Mouse (Mus musculus) ES-E14 (cell line): Measurements from ENCODE around the gene Uchl4.

Experiments used
- CHD2 ChIP-seq: IDR thresholded peaks from 2 replicates; pipeline ENCODE4 v1.6.1; 2014; ENCODE audit warnings: mild to moderate bottlenecking, low read depth, low read length, inconsistent platforms
- HCFC1 ChIP-seq: IDR thresholded peaks from 2 replicates; pipeline ENCODE4 v1.6.1; 2012; ENCODE audit warnings: low read length, inconsistent platforms, borderline replicate concordance; ENCODE audit not compliant: insufficient read depth
- MAFK ChIP-seq: IDR thresholded peaks from 2 replicates; pipeline ENCODE4 v1.6.1; 2014; ENCODE audit warnings: mild to moderate bottlenecking, low read depth, low read length, inconsistent platforms; ENCODE audit not compliant: insufficient read depth
- ZC3H11A ChIP-seq: IDR thresholded peaks from 2 replicates; pipeline ENCODE4 v1.6.1; 2012; ENCODE audit warnings: low read depth, mild to moderate bottlenecking, inconsistent platforms, low read length, borderline replicate concordance
- ZNF384 ChIP-seq: IDR thresholded peaks from 2 replicates; pipeline ENCODE4 v1.6.1; 2012; ENCODE audit warnings: low read depth, low read length, inconsistent platforms

DNA sequence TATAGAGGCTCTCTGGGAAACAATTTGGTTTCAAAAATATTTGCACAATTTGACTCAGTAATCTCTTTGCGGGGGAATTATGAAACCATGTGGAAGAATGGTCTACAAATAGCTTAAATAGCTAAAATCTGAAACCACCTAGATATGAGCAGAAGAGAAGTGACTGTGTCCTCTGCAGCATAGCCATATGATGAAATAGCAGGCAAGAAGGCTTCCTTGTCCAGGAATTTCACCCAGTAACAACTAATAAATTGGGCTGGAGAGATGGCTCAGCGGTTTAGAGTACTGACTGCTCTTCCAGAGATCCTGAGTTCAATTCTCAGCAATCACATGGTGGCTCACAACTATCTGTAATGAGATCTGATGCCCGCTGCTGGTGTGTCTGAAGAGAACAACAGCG lies 26.0 kb downstream of the Uchl4 start:
- TF ChIP-seq ZNF384 (no peak), HCFC1 (no peak), CHD2 (no peak), ZC3H11A (no peak), MAFK (no peak)
